Mouse (Mus musculus) liver, postnatal 0 days (tissue): Measurements from ENCODE around the gene Rap1b. TPM values are rescaled to one million over a fixed set of nuclear protein-coding genes. Genes with fewer than 3 reads are reported as not detected.

Source experiments
- ATAC-seq: fragments of 200-750 bp; cut with Nextera tagmentation; 2 replicates; pipeline ENCODE4 v1.8.0; 2017; ENCODE audit warnings: mild to moderate bottlenecking, moderate library complexity
- DNase-seq: peaks from one replicate; pipeline ENCODE4 v3.0.0-alpha.2; 2016
- H3K27ac ChIP-seq: fragments of 300-500 bp; sonication (generic); 2 replicates; pipeline ENCODE4 v1.5.1; 2014; ENCODE audit warnings: antibody characterized with exemption, moderate library complexity, mild to moderate bottlenecking, low read depth
- H3K27me3 ChIP-seq: fragments of 300-500 bp; sonication (generic); 2 replicates; pipeline ENCODE4 v1.6.1; 2014; ENCODE audit warnings: low read length, control low read depth, mixed read lengths; ENCODE audit not compliant: insufficient read depth
- H3K36me3 ChIP-seq: fragments of 300-500 bp; sonication (generic); replicated peaks from 2 replicates; pipeline ENCODE4 v1.6.1; 2014; ENCODE audit warnings: mild to moderate bottlenecking, control low read depth, low read length, moderate library complexity, mixed read lengths; ENCODE audit not compliant: insufficient read depth
- H3K4me1 ChIP-seq: fragments of 300-500 bp; sonication (generic); 2 replicates; pipeline ENCODE4 v1.6.1; 2014; ENCODE audit warnings: antibody characterized with exemption, mild to moderate bottlenecking, control low read depth; ENCODE audit not compliant: insufficient read depth
- H3K4me2 ChIP-seq: fragments of 300-500 bp; sonication (generic); 2 replicates; pipeline ENCODE4 v1.6.1; 2014; ENCODE audit warnings: low read depth, mild to moderate bottlenecking, low read length, moderate library complexity, mixed read lengths
- H3K4me3 ChIP-seq: fragments of 300-500 bp; sonication (generic); 2 replicates; pipeline ENCODE4 v1.5.1; 2014; ENCODE audit warnings: low read depth, low read length
- H3K9ac ChIP-seq: fragments of 300-500 bp; sonication (generic); replicated peaks from 2 replicates; pipeline ENCODE4 v1.6.1; 2014; ENCODE audit warnings: mild to moderate bottlenecking, moderate library complexity
- H3K9me3 ChIP-seq: fragments of 300-500 bp; sonication (generic); 2 replicates; pipeline ENCODE4 v1.6.1; 2016; ENCODE audit warnings: mild to moderate bottlenecking, control low read depth, low read length, mixed read lengths
- CTCF ChIP-seq: sonication (generic); IDR thresholded peaks from 2 replicates; pipeline ENCODE4 v1.5.1; 2016; ENCODE audit warnings: antibody characterized with exemption, low read depth
- EP300 ChIP-seq: IDR thresholded peaks from 2 replicates; pipeline ENCODE4 v1.6.1; 2016; ENCODE audit warnings: antibody characterized with exemption, low read depth, mild to moderate bottlenecking
- WGBS: fragments of 180-500 bp; shearing (Covaris S2); extraction: QIAGEN DNeasy Blood & Tissue Kit; methylation state at CpG from one replicate; pipeline ENCODE4 v1.1.7; 2014; ENCODE audit not compliant: insufficient replicate concordance; 5-methylcytosine and 5-hydroxymethylcytosine counted together
- polyA plus RNA-seq: library from polyadenylated mRNA; unstranded; fragments of >200 nt; fragmentation: Nextera tagmentation; extraction: Ambion mirVana; gene quantifications from 2 replicates; pipeline ENCODE4 v1.2.1, GENCODE M21; 2015

Rap1b gene
- polyA plus RNA-seq, 1 experiment from 2014 or later = 105 TPM

DNA sequence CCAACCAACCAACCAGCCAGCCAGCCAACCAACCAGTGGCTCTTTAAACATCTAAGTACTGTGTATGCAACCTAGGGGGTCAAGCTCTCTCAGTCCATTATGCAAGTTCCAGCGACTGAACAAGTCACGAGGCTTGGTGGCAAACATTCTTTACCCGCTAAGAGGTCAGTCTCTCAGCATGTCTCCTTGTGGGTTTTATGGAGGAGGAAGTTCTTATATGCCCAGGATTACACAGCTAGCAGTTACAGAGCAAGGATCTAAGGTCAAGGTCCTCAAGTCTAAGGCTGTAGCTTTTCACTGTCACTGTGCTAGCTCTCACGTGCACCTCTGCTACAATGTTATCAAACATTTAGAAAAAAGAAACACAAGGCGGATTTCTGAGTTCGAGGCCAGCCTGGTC lies 81.2 kb downstream of the Rap1b start:
- Histone ChIP-seq H3K27me3 (no peaks in the 10 kb centered on the region), H3K4me3 (no peak overlapping the region), H3K36me3 (peaks cover 61% of the 10 kb centered on the region), H3K9ac (no peak overlapping the region), H3K4me1 (no peaks in the 10 kb centered on the region), H3K27ac (no peak overlapping the region), H3K9me3 (no peaks in the 10 kb centered on the region), H3K4me2 (no peak overlapping the region)
- WGBS = 81% methylated on average over 6 of the region's 6 CpGs
- ATAC-seq (no peak), DNase-seq (no peak)
- TF ChIP-seq CTCF (no peak), EP300 (no peak)

Other genes starting within 250 kb of the Rap1b start
- gene Cpm, start 216.5 kb downstream of the Rap1b start, polyA plus RNA-seq = 7.0 and 7.7 TPM in 2 replicates
- 10.5 and 11.3 TPM in 2 replicates for gene Mdm2, start 135.3 kb downstream of the Rap1b start, polyA plus RNA-seq
- gene Slc35e3, start 99.7 kb downstream of the Rap1b start, polyA plus RNA-seq = 2.8 and 3.7 TPM in 2 replicates
- 12.9 and 15.0 TPM in 2 replicates for gene Nup107, start 53.3 kb downstream of the Rap1b start, polyA plus RNA-seq